In the genomic region with DNA sequence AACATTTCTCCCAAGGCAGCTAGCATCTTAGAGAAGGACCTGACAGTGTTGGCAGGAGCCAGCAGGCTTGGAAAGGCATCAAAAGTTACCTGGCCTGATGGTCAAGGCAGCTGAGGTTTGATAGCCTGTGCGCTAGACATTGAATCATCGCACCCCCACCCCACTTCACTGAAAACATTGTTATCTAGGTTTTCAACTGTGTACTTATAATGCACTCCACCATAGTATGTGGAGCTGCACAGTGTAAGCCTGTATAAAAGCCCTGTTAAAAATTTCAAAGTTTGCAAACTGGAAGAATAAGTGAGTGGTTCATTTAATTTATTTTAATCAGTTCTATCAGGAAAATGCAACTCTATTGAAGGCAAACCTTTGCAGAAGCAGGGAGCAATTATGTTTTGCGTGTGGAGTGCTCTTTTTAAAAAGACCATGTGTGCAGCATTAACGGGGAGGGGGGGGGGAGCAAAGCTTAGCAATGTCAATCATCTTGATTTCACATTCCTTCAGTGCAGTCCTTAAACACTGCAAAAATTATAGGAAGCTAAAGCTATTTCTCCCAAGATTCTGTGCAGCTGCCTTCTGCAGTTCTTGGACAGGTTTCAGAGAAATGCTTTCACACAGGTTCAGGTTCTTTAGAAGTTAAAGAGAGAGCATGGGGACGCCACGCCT, we compare ENCODE assay signal across 23 mouse cellular contexts.
DNase-seq lines count a peak whose midpoint lies in the region; ATAC-seq and TF ChIP-seq lines count a peak whose summit lies in the region.
"Had no signal": no experiment of that assay in that cellular context is flagged by ENCODE, and none has a peak within 500 bp of the region (broad histone marks: within the 10 kb centered on the region; RNA-seq: fewer than 3 reads in every experiment).

No protein-coding gene starts in this region.

- TF ChIP-seq CTCF in lung, postnatal 0 days (IDR thresholded peaks at IDR 0.05) = no peak
- no peak for TF ChIP-seq CTCF in lung, adult 2 months (IDR thresholded peaks at IDR 0.05; ENCODE audit: insufficient read depth, low read length)

- TF ChIP-seq POLR2A in lung, adult 2 months (IDR thresholded peaks at IDR 0.05; ENCODE audit: borderline replicate concordance, extremely low read depth, low read depth, low read length) = no peak

- DNase-seq in forebrain, embryonic 10.5 days (ENCODE audit: extremely low spot score, low spot score) = no peak
- no peak for DNase-seq in lung, postnatal 0 days (ENCODE audit: low spot score)
- no peak for DNase-seq in lung, adult 2 months
- DNase-seq in embryonic facial prominence, embryonic 11.5 days (ENCODE audit: low spot score) = peak; percentile 50
- DNase-seq in right cerebral cortex, postnatal 14 days = no peak
- no peak for DNase-seq in right cerebral cortex, postnatal 4 days
- DNase-seq: adrenal gland, postnatal 36 days; B cell, adult 2 months; cerebellum, adult 8-10 months; gastrocnemius, postnatal 10 days; heart, adult 18-20 months; kidney, adult 2 months; kidney, postnatal 14 days; lung, postnatal 10 days; spleen, adult 18-20 months; thymus, postnatal 36 days had no signal

- H3K36me3 ChIP-seq in forebrain, embryonic 15.5 days = no peaks in the 10 kb centered on the region
- no peaks in the 10 kb centered on the region for H3K36me3 ChIP-seq in forebrain, embryonic 10.5 days (replicated peaks)
- no peaks in the 10 kb centered on the region for H3K36me3 ChIP-seq in lung, postnatal 0 days (ENCODE audit: insufficient read depth, low read length)
- no peaks in the 10 kb centered on the region for H3K36me3 ChIP-seq in embryonic facial prominence, embryonic 11.5 days (replicated peaks; ENCODE audit: control insufficient read depth, insufficient read depth, low read depth, low read length)
- no peaks in the 10 kb centered on the region for H3K36me3 ChIP-seq in hindbrain, embryonic 16.5 days (ENCODE audit: control insufficient read depth, insufficient read depth, low read length)
- H3K36me3 ChIP-seq: heart, embryonic 13.5 days; liver, embryonic 12.5 days; neural tube, embryonic 13.5 days had no signal

- TF ChIP-seq EP300 in lung, postnatal 0 days (IDR thresholded peaks at IDR 0.05) = no peak

- no peak overlapping the region for H3K9ac ChIP-seq in forebrain, embryonic 15.5 days (replicated peaks)
- H3K9ac ChIP-seq in lung, postnatal 0 days (replicated peaks; ENCODE audit: low read depth) = no peak overlapping the region
- no peak overlapping the region for H3K9ac ChIP-seq in embryonic facial prominence, embryonic 11.5 days (replicated peaks; ENCODE audit: low read length)
- no peak overlapping the region for H3K9ac ChIP-seq in hindbrain, embryonic 16.5 days (ENCODE audit: low read depth, low read length)
- H3K9ac ChIP-seq: heart, embryonic 13.5 days; liver, embryonic 12.5 days; neural tube, embryonic 13.5 days had no signal

- H3K27me3 ChIP-seq in forebrain, embryonic 15.5 days = no peaks in the 10 kb centered on the region
- no peaks in the 10 kb centered on the region for H3K27me3 ChIP-seq in forebrain, embryonic 10.5 days (ENCODE audit: poor library complexity, severe bottlenecking)
- H3K27me3 ChIP-seq in lung, postnatal 0 days (replicated peaks; ENCODE audit: insufficient read depth, low read length) = no peaks in the 10 kb centered on the region
- H3K27me3 ChIP-seq in embryonic facial prominence, embryonic 11.5 days (ENCODE audit: control insufficient read depth, insufficient read depth, low read length) = no peaks in the 10 kb centered on the region
- H3K27me3 ChIP-seq in hindbrain, embryonic 16.5 days (replicated peaks; ENCODE audit: control insufficient read depth, insufficient read depth, low read length) = no peaks in the 10 kb centered on the region
- H3K27me3 ChIP-seq: heart, embryonic 13.5 days; liver, embryonic 12.5 days; neural tube, embryonic 13.5 days had no signal

- H3K4me1 ChIP-seq in forebrain, embryonic 15.5 days = peaks cover 41% of the 10 kb centered on the region
- H3K4me1 ChIP-seq in forebrain, embryonic 10.5 days = peaks cover 9% of the 10 kb centered on the region
- H3K4me1 ChIP-seq in lung, postnatal 0 days (ENCODE audit: insufficient read depth, low read depth, low read length) = no peaks in the 10 kb centered on the region
- no peaks in the 10 kb centered on the region for H3K4me1 ChIP-seq in lung, adult 2 months (ENCODE audit: control insufficient read depth, insufficient read depth, low read length)
- H3K4me1 ChIP-seq in embryonic facial prominence, embryonic 11.5 days (ENCODE audit: control insufficient read depth, insufficient read depth, low read length) = no peaks in the 10 kb centered on the region; the same call in 1 of the 2 replicates
- peaks cover 9% of the 10 kb centered on the region for H3K4me1 ChIP-seq in hindbrain, embryonic 16.5 days (ENCODE audit: control insufficient read depth, insufficient read depth, low read depth, low read length)
- H3K4me1 ChIP-seq: heart, embryonic 13.5 days; liver, embryonic 12.5 days had no signal

- peak; percentile 38; the same call in 1 of the 2 replicates for ATAC-seq in forebrain, embryonic 15.5 days (replicated peaks)
- ATAC-seq in lung, postnatal 0 days = peak; percentile 47
- ATAC-seq in embryonic facial prominence, embryonic 11.5 days (replicated peaks; ENCODE audit: insufficient number of reproducible peaks, low FRiP score, low TSS enrichment, low read depth) = peak; percentile 73; the same call in 1 of the 2 replicates
- no peak for ATAC-seq in hindbrain, embryonic 16.5 days
- ATAC-seq: inflammation-experienced regulatory T-cells, adult 6 months; liver, embryonic 12.5 days had no signal

- H3K4me3 ChIP-seq in forebrain, embryonic 15.5 days = no peak overlapping the region
- no peak overlapping the region for H3K4me3 ChIP-seq in forebrain, embryonic 10.5 days
- H3K4me3 ChIP-seq in lung, postnatal 0 days (ENCODE audit: low read depth, low read length) = no peak overlapping the region
- H3K4me3 ChIP-seq in lung, adult 2 months (replicated peaks; ENCODE audit: extremely low read depth, low read depth, low read length) = no peak overlapping the region
- no peak overlapping the region for H3K4me3 ChIP-seq in embryonic facial prominence, embryonic 11.5 days (ENCODE audit: low read depth, low read length)
- no peak overlapping the region for H3K4me3 ChIP-seq in hindbrain, embryonic 16.5 days (ENCODE audit: low read length)
- H3K4me3 ChIP-seq: erythroblast, embryonic 14.5 days; heart, embryonic 13.5 days; liver, embryonic 12.5 days; neural tube, embryonic 13.5 days had no signal

- no peaks in the 10 kb centered on the region for H3K9me3 ChIP-seq in forebrain, embryonic 15.5 days
- H3K9me3 ChIP-seq in forebrain, embryonic 10.5 days = no peaks in the 10 kb centered on the region
- no peaks in the 10 kb centered on the region for H3K9me3 ChIP-seq in lung, postnatal 0 days (ENCODE audit: low read length)
- no peaks in the 10 kb centered on the region for H3K9me3 ChIP-seq in embryonic facial prominence, embryonic 11.5 days (replicated peaks; ENCODE audit: control insufficient read depth, low read length)
- no peaks in the 10 kb centered on the region for H3K9me3 ChIP-seq in hindbrain, embryonic 16.5 days (ENCODE audit: control insufficient read depth, low read length)
- H3K9me3 ChIP-seq: heart, embryonic 13.5 days; liver, embryonic 12.5 days; neural tube, embryonic 13.5 days had no signal

- no peak overlapping the region for H3K4me2 ChIP-seq in forebrain, embryonic 15.5 days (replicated peaks)
- H3K4me2 ChIP-seq in lung, postnatal 0 days (replicated peaks; ENCODE audit: low read depth, low read length) = no peak overlapping the region
- no peak overlapping the region for H3K4me2 ChIP-seq in embryonic facial prominence, embryonic 11.5 days (ENCODE audit: low read depth, low read length)
- no peak overlapping the region for H3K4me2 ChIP-seq in hindbrain, embryonic 16.5 days (ENCODE audit: low read length)
- H3K4me2 ChIP-seq: heart, embryonic 13.5 days; liver, embryonic 12.5 days; neural tube, embryonic 13.5 days had no signal

- H3K27ac ChIP-seq in forebrain, embryonic 15.5 days (replicated peaks) = peak overlapping the region; percentile 35
- no peak overlapping the region for H3K27ac ChIP-seq in forebrain, embryonic 10.5 days
- no peak overlapping the region for H3K27ac ChIP-seq in lung, postnatal 0 days (ENCODE audit: low read length)
- no peak overlapping the region; the same call in 1 of the 2 replicates for H3K27ac ChIP-seq in embryonic facial prominence, embryonic 11.5 days (replicated peaks; ENCODE audit: low read depth, low read length)
- peak overlapping the region; percentile 39; the same call in 1 of the 2 replicates for H3K27ac ChIP-seq in hindbrain, embryonic 16.5 days (ENCODE audit: low read depth, low read length)
- H3K27ac ChIP-seq: heart, embryonic 13.5 days; liver, embryonic 12.5 days had no signal

- 54% methylated on average over 6 of the region's 6 CpGs for WGBS in forebrain, embryonic 15.5 days
- WGBS in forebrain, embryonic 10.5 days = 85% methylated on average over 6 of the region's 6 CpGs
- WGBS in lung, postnatal 0 days = 57% methylated on average over 6 of the region's 6 CpGs
- WGBS in lung, adult 2 months = 73% methylated on average over 6 of the region's 6 CpGs
- 62% methylated on average over 6 of the region's 6 CpGs for WGBS in embryonic facial prominence, embryonic 11.5 days
- 71% methylated on average over 6 of the region's 6 CpGs for WGBS in hindbrain, embryonic 16.5 days

Comparison
In these comparisons a context has a peak if more than half of its experiments do, and no peak if none do; other contexts are left out.
1. H3K27ac ChIP-seq: peak in forebrain, embryonic 15.5 days (single experiment) and hindbrain, embryonic 16.5 days (single experiment); none in forebrain, embryonic 10.5 days (single experiment), lung, postnatal 0 days (single experiment) and embryonic facial prominence, embryonic 11.5 days (single experiment).